Mouse (Mus musculus) embryonic facial prominence, embryonic 14.5 days (tissue): ENCODE measurements around the gene Sycp2. TPM values are rescaled to one million over a fixed set of nuclear protein-coding genes. Genes with fewer than 3 reads are reported as not detected.

ENCODE experiments used
- ATAC-seq: fragments of 200-750 bp; cut with Nextera tagmentation; 2 replicates; pipeline ENCODE4 v1.8.0; 2017; ENCODE audit warnings: low read depth, moderate number of reproducible peaks, moderate TSS enrichment
- DNase-seq: peaks from one replicate; pipeline ENCODE4 v3.0.0-alpha.2; 2015; ENCODE audit warnings: low spot score
- H3K27ac ChIP-seq: fragments of 300-500 bp; sonication (generic); replicated peaks from 2 replicates; pipeline ENCODE4 v1.5.1; 2014; ENCODE audit warnings: low read depth, mild to moderate bottlenecking, low read length, moderate library complexity
- H3K27me3 ChIP-seq: fragments of 300-500 bp; sonication (generic); replicated peaks from 2 replicates; pipeline ENCODE4 v1.6.1; 2014; ENCODE audit warnings: low read length; ENCODE audit not compliant: control insufficient read depth, insufficient read depth
- H3K36me3 ChIP-seq: fragments of 300-500 bp; sonication (generic); 2 replicates; pipeline ENCODE4 v1.6.1; 2014; ENCODE audit warnings: low read length, mixed read lengths; ENCODE audit not compliant: control insufficient read depth, insufficient read depth
- H3K4me1 ChIP-seq: fragments of 300-500 bp; sonication (generic); 2 replicates; pipeline ENCODE4 v1.6.1; 2014; ENCODE audit warnings: antibody characterized with exemption, low read length; ENCODE audit not compliant: control insufficient read depth, insufficient read depth
- H3K4me2 ChIP-seq: fragments of 300-500 bp; sonication (generic); 2 replicates; pipeline ENCODE4 v1.6.1; 2014; ENCODE audit warnings: low read depth, mild to moderate bottlenecking, low read length, moderate library complexity, mixed read lengths
- H3K4me3 ChIP-seq: fragments of 300-500 bp; sonication (generic); 2 replicates; pipeline ENCODE4 v1.5.1; 2014; ENCODE audit warnings: low read depth, mild to moderate bottlenecking, low read length
- H3K9ac ChIP-seq: fragments of 300-500 bp; sonication (generic); 2 replicates; pipeline ENCODE4 v1.6.1; 2014; ENCODE audit warnings: low read depth, mild to moderate bottlenecking, low read length, moderate library complexity, mixed read lengths
- H3K9me3 ChIP-seq: fragments of 300-500 bp; sonication (generic); 2 replicates; pipeline ENCODE4 v1.6.1; 2016; ENCODE audit warnings: low read length; ENCODE audit not compliant: control insufficient read depth
- WGBS: fragments of 180-500 bp; shearing (Covaris S2); extraction: QIAGEN DNeasy Blood & Tissue Kit; methylation state at CpG from one replicate; pipeline ENCODE4 v1.1.7; 2014; 5-methylcytosine and 5-hydroxymethylcytosine counted together
- polyA plus RNA-seq: library from polyadenylated mRNA; unstranded; fragments of >200 nt; fragmentation: Nextera tagmentation; extraction: Ambion mirVana; gene quantifications from 2 replicates; pipeline ENCODE4 v1.2.1, GENCODE M21; 2014

Sycp2 gene
- polyA plus RNA-seq, 1 experiment from 2014 or later, result 0.18 TPM

DNA sequence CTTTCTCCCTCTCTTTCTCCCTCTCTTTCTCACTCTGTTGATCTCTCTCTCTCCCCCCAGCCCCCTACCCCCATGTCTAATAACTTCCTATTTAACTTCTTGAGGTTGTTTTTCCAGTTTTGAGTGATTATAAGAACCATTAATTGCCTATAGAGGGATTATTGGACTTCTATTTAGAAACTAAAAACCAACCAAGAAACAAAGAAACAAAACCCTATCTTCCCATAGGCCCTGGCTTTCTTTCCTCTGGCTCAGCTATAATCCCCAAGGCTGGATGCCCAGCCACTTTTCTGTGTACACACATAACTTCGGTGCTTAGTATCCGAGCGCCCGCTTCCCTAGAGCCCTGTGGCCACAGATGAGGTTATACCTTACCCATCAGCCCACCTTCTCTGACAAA, 22.7 kb upstream of the Sycp2 start, which contains the start of gene Cdh26:
TSS of gene Cdh26 (plus strand) at position 301 of the 400 bp plus-strand sequence.
- Histone ChIP-seq H3K9me3 (no peaks in the 10 kb centered on the region), H3K9ac (no peak within 1 kb of the TSS), H3K27ac (no peak within 1 kb of the TSS), H3K4me1 (0 out of 2 replicates have a peak, but pooled peaks cover 3% of the 10 kb centered on the region), H3K4me2 (no peak within 1 kb of the TSS), H3K36me3 (no peaks in the 10 kb centered on the region), H3K27me3 (no peaks in the 10 kb centered on the region), H3K4me3 (no peak within 1 kb of the TSS)
- ATAC-seq, result peak; percentile 31; the same call in 1 of the 2 replicates
- 77% methylated on average over 4 of the region's 4 CpGs for WGBS
- no peak for DNase-seq

DNA sequence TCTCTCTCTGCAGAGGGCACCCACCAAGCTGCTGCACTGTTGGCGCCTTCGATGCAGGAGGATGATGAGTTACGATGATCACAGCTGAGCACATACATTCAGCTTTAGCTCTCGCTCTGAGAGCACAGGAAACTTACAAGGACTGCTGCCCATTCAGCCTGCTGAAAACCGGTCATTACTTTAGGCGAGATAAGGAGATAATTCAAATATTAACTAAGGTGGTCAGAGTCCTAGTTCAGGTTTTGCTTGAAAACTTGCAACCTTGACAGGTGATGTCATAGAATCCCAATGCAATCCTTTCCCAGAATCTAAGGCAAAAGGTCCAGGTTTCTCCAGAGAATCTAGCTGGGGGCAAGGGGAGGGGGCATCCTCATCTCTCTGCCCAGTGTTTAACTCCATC, 21.9 kb upstream of the Sycp2 start:
- DNase-seq, result no peak
- H3K36me3 ChIP-seq, result no peaks in the 10 kb centered on the region
- no peak overlapping the region for H3K4me3 ChIP-seq
- H3K27me3 ChIP-seq, result no peaks in the 10 kb centered on the region
- 88% methylated on average over 6 of the region's 6 CpGs for WGBS
- H3K9me3 ChIP-seq, result no peaks in the 10 kb centered on the region
- no peak for ATAC-seq
- no peak overlapping the region for H3K4me2 ChIP-seq
- no peak overlapping the region for H3K9ac ChIP-seq
- 0 out of 2 replicates have a peak, but pooled peaks cover 3% of the 10 kb centered on the region for H3K4me1 ChIP-seq
- no peak overlapping the region for H3K27ac ChIP-seq

DNA sequence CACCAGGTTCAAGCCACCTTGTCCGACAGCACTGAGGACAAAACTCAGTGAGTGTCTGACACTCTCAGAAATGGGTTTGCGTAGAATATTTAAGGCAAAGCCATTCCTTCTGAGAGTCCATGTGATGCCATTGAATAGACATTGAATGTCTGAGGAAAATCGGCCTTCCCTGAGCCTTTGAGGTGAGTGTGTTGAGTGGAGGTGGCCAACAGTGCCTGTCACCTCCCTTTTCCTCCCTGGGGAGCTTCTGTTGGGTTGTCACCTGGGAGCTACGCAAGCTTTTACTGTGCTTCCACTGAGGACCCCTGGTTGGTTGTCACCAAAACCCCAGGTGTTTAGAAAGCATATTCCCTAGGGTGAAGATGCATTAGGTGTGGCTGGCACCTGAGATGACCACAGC, 21.2 kb upstream of the Sycp2 start:
- Histone ChIP-seq H3K4me2 (no peak overlapping the region), H3K27me3 (no peaks in the 10 kb centered on the region), H3K4me1 (no peaks in the 10 kb centered on the region), H3K9me3 (no peaks in the 10 kb centered on the region), H3K9ac (no peak overlapping the region), H3K4me3 (no peak overlapping the region), H3K27ac (no peak overlapping the region), H3K36me3 (no peaks in the 10 kb centered on the region)
- 82% methylated on average over 4 of the region's 4 CpGs for WGBS
- ATAC-seq (no peak), DNase-seq (no peak)

DNA sequence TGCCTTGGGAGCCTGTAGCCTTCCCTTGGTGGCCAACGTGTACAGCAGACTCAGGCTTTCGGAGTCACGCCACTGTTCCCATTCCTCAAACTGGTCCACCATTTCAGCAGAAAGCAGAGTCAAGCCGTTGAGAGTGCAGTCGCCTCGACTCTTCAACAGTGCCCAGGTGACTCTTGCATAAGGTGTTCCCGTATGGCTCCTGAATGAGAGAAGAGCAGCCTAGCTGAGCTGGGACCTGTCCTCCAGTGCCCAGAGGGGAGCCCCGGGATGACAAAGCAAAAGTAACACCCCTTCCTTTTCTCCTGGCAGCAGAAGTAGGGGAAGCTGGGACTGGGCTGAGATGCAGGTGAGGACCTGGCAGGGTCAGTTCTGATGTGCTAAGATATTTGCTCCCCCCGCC, 20.7 kb upstream of the Sycp2 start:
- no peak overlapping the region for H3K4me3 ChIP-seq
- H3K27me3 ChIP-seq, result no peaks in the 10 kb centered on the region
- no peak overlapping the region for H3K27ac ChIP-seq
- H3K9ac ChIP-seq, result no peak overlapping the region
- ATAC-seq (no peak), DNase-seq (no peak)
- H3K4me1 ChIP-seq, result no peaks in the 10 kb centered on the region
- no peak overlapping the region for H3K4me2 ChIP-seq
- no peaks in the 10 kb centered on the region for H3K9me3 ChIP-seq
- WGBS, result 76% methylated on average over 9 of the region's 9 CpGs
- no peaks in the 10 kb centered on the region for H3K36me3 ChIP-seq

DNA sequence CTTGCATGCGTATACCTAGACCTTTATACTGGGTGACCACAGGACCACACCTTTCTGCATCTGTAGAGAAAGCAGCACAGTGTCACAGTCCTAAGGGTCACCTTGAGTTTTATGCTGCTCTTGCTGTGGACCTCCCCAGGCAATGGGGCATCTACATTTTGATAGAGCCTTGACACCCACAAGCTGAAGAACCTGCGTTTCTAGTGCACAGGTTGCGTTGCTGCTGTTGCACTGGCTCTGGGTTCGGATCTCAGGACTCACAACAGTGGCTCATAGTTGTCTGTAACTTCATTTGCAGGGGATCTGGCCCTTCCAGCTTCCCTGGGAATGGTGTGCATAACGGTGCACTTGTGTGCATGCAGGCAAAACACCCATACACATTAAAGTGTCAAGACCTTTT, 19.7 kb upstream of the Sycp2 start:
- Histone ChIP-seq H3K27ac (no peak overlapping the region), H3K9me3 (no peaks in the 10 kb centered on the region), H3K4me2 (no peak overlapping the region), H3K9ac (no peak overlapping the region), H3K4me1 (peaks cover 4% of the 10 kb centered on the region), H3K27me3 (no peaks in the 10 kb centered on the region), H3K4me3 (no peak overlapping the region), H3K36me3 (no peaks in the 10 kb centered on the region)
- 87% methylated on average over 5 of the region's 5 CpGs for WGBS
- ATAC-seq, result no peak
- no peak for DNase-seq

DNA sequence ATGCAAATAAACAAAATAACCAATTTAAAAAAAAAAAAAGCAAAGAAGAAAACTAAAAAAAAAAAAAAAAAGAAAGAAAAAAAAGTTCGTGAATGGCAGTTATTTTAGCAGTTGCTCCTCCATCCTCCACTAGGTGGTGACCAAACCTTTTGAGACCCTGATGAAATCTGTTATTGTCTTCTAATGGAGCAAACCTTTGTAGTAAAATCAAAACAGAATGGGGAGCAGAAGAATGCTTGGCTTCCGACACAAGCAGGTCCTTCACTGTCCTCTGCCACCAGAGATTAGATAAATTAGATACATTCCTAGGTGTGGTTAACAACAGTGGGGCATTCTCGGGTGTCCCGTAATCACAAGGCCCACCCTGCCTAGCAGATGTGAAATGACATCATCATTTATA, 18.7 kb upstream of the Sycp2 start:
- peak; percentile 75 for DNase-seq
- Histone ChIP-seq H3K4me1 (peaks cover 13% of the 10 kb centered on the region), H3K36me3 (no peaks in the 10 kb centered on the region), H3K4me3 (no peak overlapping the region), H3K9me3 (no peaks in the 10 kb centered on the region), H3K9ac (no peak overlapping the region), H3K4me2 (no peak overlapping the region), H3K27me3 (no peaks in the 10 kb centered on the region), H3K27ac (no peak overlapping the region)
- ATAC-seq, result no peak
- 31% methylated on average over 4 of the region's 4 CpGs for WGBS

DNA sequence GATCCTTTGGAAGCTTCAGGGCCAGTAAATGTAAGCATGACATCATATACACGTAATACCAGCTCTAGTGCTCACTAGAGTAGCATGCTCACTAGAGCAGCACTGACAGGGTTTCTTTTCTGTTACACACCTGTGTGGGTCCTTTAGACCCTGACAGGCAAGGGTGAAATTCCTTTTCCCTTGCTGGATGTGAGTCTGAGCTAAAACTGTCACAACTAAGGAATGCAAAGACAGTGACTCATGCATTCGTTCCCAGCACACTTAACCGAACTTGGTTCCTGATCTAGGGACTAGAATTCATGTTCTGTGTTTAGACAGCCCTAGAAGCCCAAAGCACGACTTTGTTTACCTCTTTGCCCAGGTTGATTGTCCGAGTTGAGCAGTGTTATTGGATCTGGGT, 15.7 kb upstream of the Sycp2 start:
- no peak overlapping the region for H3K9ac ChIP-seq
- no peaks in the 10 kb centered on the region for H3K27me3 ChIP-seq
- peaks cover 17% of the 10 kb centered on the region for H3K4me1 ChIP-seq
- no peak overlapping the region for H3K4me3 ChIP-seq
- ATAC-seq (no peak), DNase-seq (no peak)
- whole genome bisulfite sequencing, result 55% methylated on average over 5 of the region's 5 CpGs
- no peak overlapping the region for H3K4me2 ChIP-seq
- H3K9me3 ChIP-seq, result no peaks in the 10 kb centered on the region
- peaks cover 4% of the 10 kb centered on the region; the same call in 1 of the 2 replicates for H3K36me3 ChIP-seq
- H3K27ac ChIP-seq, result no peak overlapping the region

DNA sequence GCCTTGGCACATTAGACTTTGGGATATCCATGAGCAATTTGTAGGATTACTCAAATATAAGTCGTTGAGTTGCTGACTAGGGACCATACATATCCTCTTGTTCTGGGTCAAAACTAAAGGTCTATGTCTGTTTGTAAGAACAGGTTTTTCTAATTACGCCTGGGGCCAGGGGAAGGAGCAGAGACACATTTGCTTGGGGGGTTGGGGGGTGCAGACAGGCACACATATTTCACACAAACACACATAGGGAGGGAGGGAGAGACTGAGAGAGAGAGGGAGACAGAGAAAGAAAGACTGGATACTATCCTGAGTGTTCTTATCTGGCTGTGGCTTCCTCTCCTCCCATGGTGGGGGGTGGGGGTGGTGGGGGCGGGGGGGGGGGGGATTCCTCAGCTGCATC, 14.7 kb upstream of the Sycp2 start:
- no peak overlapping the region for H3K27ac ChIP-seq
- H3K4me2 ChIP-seq, result no peak overlapping the region
- peaks cover 17% of the 10 kb centered on the region for H3K4me1 ChIP-seq
- ATAC-seq (peak; percentile 65), DNase-seq (peak; percentile 43)
- H3K9me3 ChIP-seq, result no peaks in the 10 kb centered on the region
- no peak overlapping the region for H3K4me3 ChIP-seq
- H3K36me3 ChIP-seq, result peaks cover 8% of the 10 kb centered on the region; the same call in 1 of the 2 replicates
- no peak overlapping the region for H3K9ac ChIP-seq
- H3K27me3 ChIP-seq, result no peaks in the 10 kb centered on the region
- WGBS, result 15% methylated on average over 2 of the region's 3 CpGs

DNA sequence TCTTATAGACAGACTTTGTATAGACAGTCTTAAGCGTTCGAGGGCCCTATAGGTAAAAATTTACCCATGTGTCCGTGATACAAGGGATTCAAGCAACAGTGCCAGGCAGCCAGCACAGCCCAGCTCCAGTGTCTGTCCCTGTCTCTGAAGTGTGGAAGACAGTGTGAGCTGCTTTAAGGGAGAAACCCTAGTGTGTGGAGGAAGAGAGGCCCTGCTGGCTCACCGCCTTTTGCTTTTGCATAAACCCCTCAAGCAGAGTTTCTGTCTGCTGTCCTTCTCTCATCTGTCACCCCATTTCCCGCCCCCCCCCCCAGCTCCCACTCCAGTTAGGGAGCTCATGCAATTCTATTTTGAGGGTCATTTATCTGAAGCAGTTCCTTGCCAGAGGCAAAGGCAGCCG, 14.1 kb upstream of the Sycp2 start:
- peaks cover 8% of the 10 kb centered on the region; the same call in 1 of the 2 replicates for H3K36me3 ChIP-seq
- no peaks in the 10 kb centered on the region for H3K27me3 ChIP-seq
- no peak overlapping the region for H3K4me3 ChIP-seq
- H3K9me3 ChIP-seq, result no peaks in the 10 kb centered on the region
- ATAC-seq, result no peak
- no peak for DNase-seq
- H3K4me1 ChIP-seq, result peaks cover 17% of the 10 kb centered on the region
- WGBS, result 35% methylated on average over 6 of the region's 6 CpGs
- H3K9ac ChIP-seq, result no peak overlapping the region
- H3K27ac ChIP-seq, result peak overlapping the region; percentile 48; the same call in 1 of the 2 replicates
- H3K4me2 ChIP-seq, result no peak overlapping the region
